Mouse (Mus musculus) CH12.LX (cell line): ENCODE data around the gene Mcm5. TPM values are rescaled to one million over a fixed set of nuclear protein-coding genes. Genes with fewer than 3 reads are reported as not detected.

ENCODE experiments used
- DNase-seq: peaks from one replicate; pipeline ENCODE4 v3.0.0-alpha.2; 2013; ENCODE audit errors: extremely low read depth
- H3K27ac ChIP-seq: 2 replicates; pipeline ENCODE4 v1.5.1; 2012; ENCODE audit warnings: low read depth, mild to moderate bottlenecking, control low read depth, moderate library complexity; ENCODE audit not compliant: insufficient read depth
- H3K27me3 ChIP-seq: replicated peaks from 2 replicates; pipeline ENCODE3; 2012; ENCODE audit warnings: inconsistent platforms
- H3K36me3 ChIP-seq, 2 experiments: replicated peaks in 1 of 2; 2 replicates each; pipeline versions ENCODE3 to v1.6.1; 2012; ENCODE audit warnings: inconsistent platforms in 1 of 2, low read length in 1 of 2, mild to moderate bottlenecking in 1 of 2, mixed read lengths in 1 of 2, moderate library complexity in 1 of 2; ENCODE audit not compliant: control insufficient read depth in 1 of 2, insufficient read depth in 1 of 2
- H3K4me1 ChIP-seq, 2 experiments: 2 replicates each; pipeline ENCODE4 v1.6.1; 2012; ENCODE audit warnings: inconsistent platforms in 1 of 2, moderate library complexity in 1 of 2; ENCODE audit not compliant: insufficient read depth in 2 of 2, control insufficient read depth in 1 of 2
- H3K4me2 ChIP-seq: 2 replicates; pipeline ENCODE4 v1.6.1; 2012; ENCODE audit warnings: low read depth, mild to moderate bottlenecking, control low read depth; ENCODE audit not compliant: poor library complexity, insufficient read depth, severe bottlenecking
- H3K4me3 ChIP-seq, 3 experiments: fragments of 150-350 bp in 1 of 3; sonication (generic) in 1 of 3; replicated peaks in 1 of 3; 2 replicates each; pipeline versions ENCODE3 to v1.5.1; 2011 to 2012; ENCODE audit warnings: low read depth in 2 of 3, low read length in 2 of 3, mild to moderate bottlenecking in 2 of 3, moderate library complexity in 2 of 3, control low read depth in 1 of 3, improper control_type of control experiment in 1 of 3, inconsistent platforms in 1 of 3, mixed read lengths in 1 of 3; ENCODE audit not compliant: poor library complexity in 1 of 3
- H3K79me2 ChIP-seq: replicated peaks from 2 replicates; pipeline ENCODE4 v1.6.1; 2012; ENCODE audit warnings: mild to moderate bottlenecking, moderate library complexity; ENCODE audit not compliant: control insufficient read depth, poor library complexity, insufficient read depth, severe bottlenecking; ENCODE audit errors: extremely low read depth
- H3K9ac ChIP-seq: 2 replicates; pipeline ENCODE4 v1.6.1; 2012; ENCODE audit warnings: low read depth, mild to moderate bottlenecking, control low read depth, moderate library complexity; ENCODE audit not compliant: insufficient read depth
- H3K9me3 ChIP-seq: replicated peaks from 2 replicates; pipeline ENCODE3; 2012; ENCODE audit warnings: low read length, inconsistent platforms, mixed read lengths
- BHLHE40 ChIP-seq: IDR thresholded peaks from 2 replicates; pipeline ENCODE4 v1.6.1; 2011; ENCODE audit warnings: mild to moderate bottlenecking, low read depth, low read length, improper control_type of control experiment
- CHD1 ChIP-seq: IDR thresholded peaks from 2 replicates; pipeline ENCODE4 v1.6.1; 2012; ENCODE audit warnings: low read depth, low read length, improper control_type of control experiment, inconsistent platforms
- CHD2 ChIP-seq: IDR thresholded peaks from 2 replicates; pipeline ENCODE4 v1.6.1; 2011; ENCODE audit warnings: low read length, improper control_type of control experiment
- ELF1 ChIP-seq: IDR thresholded peaks from 2 replicates; pipeline ENCODE4 v1.6.1; 2014; ENCODE audit warnings: low read depth, mild to moderate bottlenecking, inconsistent platforms, low read length, improper control_type of control experiment
- EP300 ChIP-seq: IDR thresholded peaks from 2 replicates; pipeline ENCODE4 v1.6.1; 2011; ENCODE audit warnings: low read length, improper control_type of control experiment
- GABPA ChIP-seq: IDR thresholded peaks from 2 replicates; pipeline ENCODE4 v1.6.1; 2012; ENCODE audit warnings: low read depth, low read length, improper control_type of control experiment, inconsistent platforms; ENCODE audit not compliant: insufficient replicate concordance
- HCFC1 ChIP-seq: IDR thresholded peaks from 2 replicates; pipeline ENCODE4 v1.6.1; 2012; ENCODE audit warnings: low read depth, mild to moderate bottlenecking, inconsistent platforms, low read length, improper control_type of control experiment
- IRF4 ChIP-seq: IDR thresholded peaks from 2 replicates; pipeline ENCODE4 v1.6.1; 2014; ENCODE audit warnings: low read depth, mild to moderate bottlenecking, inconsistent platforms, low read length, improper control_type of control experiment
- JUN ChIP-seq: IDR thresholded peaks from 2 replicates; pipeline ENCODE4 v1.6.1; 2011; ENCODE audit warnings: low read depth, mild to moderate bottlenecking, low read length, improper control_type of control experiment, moderate library complexity; ENCODE audit not compliant: insufficient read depth
- JUND ChIP-seq: conservative IDR thresholded peaks from 2 replicates; pipeline ENCODE4 v1.6.1; 2011; ENCODE audit warnings: low read depth, low read length, improper control_type of control experiment
- KAT2A ChIP-seq: IDR thresholded peaks from 2 replicates; pipeline ENCODE4 v1.6.1; 2012; ENCODE audit warnings: low read length, improper control_type of control experiment, inconsistent platforms; ENCODE audit not compliant: insufficient replicate concordance
- MAX ChIP-seq: IDR thresholded peaks from 2 replicates; pipeline ENCODE4 v1.6.1; 2011; ENCODE audit warnings: low read length, improper control_type of control experiment
- MXI1 ChIP-seq: IDR thresholded peaks from 2 replicates; pipeline ENCODE4 v1.6.1; 2011; ENCODE audit warnings: mild to moderate bottlenecking, low read depth, low read length, improper control_type of control experiment
- MYC ChIP-seq: IDR thresholded peaks from 2 replicates; pipeline ENCODE4 v1.6.1; 2011; ENCODE audit warnings: low read depth, mild to moderate bottlenecking, improper control_type of control experiment, low read length
- NELFE ChIP-seq: IDR thresholded peaks from 2 replicates; pipeline ENCODE4 v1.6.1; 2011; ENCODE audit warnings: low read depth, low read length, improper control_type of control experiment
- PAX5 ChIP-seq: IDR thresholded peaks from 2 replicates; pipeline ENCODE4 v1.6.1; 2012; ENCODE audit warnings: low read length, inconsistent platforms, mixed read lengths
- POLR2A ChIP-seq: IDR thresholded peaks from 2 replicates; pipeline ENCODE4 v1.6.1; 2011; ENCODE audit warnings: low read depth, mild to moderate bottlenecking, improper control_type of control experiment, low read length
- POLR2AphosphoS2 ChIP-seq: IDR thresholded peaks from 2 replicates; pipeline ENCODE4 v1.6.1; 2011; ENCODE audit warnings: low read depth, low read length, improper control_type of control experiment
- SIN3A ChIP-seq: IDR thresholded peaks from 2 replicates; pipeline ENCODE4 v1.6.1; 2012; ENCODE audit warnings: low read length, improper control_type of control experiment, inconsistent platforms
- SMC3 ChIP-seq: IDR thresholded peaks from 2 replicates; pipeline ENCODE4 v1.6.1; 2011; ENCODE audit warnings: low read depth, low read length, improper control_type of control experiment
- TBP ChIP-seq: conservative IDR thresholded peaks from 2 replicates; pipeline ENCODE4 v1.6.1; 2011; ENCODE audit warnings: low read depth, low read length, improper control_type of control experiment
- TCF12 ChIP-seq: IDR thresholded peaks from 2 replicates; pipeline ENCODE4 v1.6.1; 2014; ENCODE audit warnings: low read depth, mild to moderate bottlenecking, inconsistent platforms, low read length, improper control_type of control experiment
- UBTF ChIP-seq: IDR thresholded peaks from 2 replicates; pipeline ENCODE4 v1.6.1; 2012; ENCODE audit warnings: low read depth, mild to moderate bottlenecking, inconsistent platforms, low read length, improper control_type of control experiment, moderate library complexity
- USF1 ChIP-seq: IDR thresholded peaks from 2 replicates; pipeline ENCODE4 v1.6.1; 2014; ENCODE audit warnings: low read depth, mild to moderate bottlenecking, inconsistent platforms, low read length, improper control_type of control experiment
- ZC3H11A ChIP-seq: IDR thresholded peaks from 2 replicates; pipeline ENCODE4 v1.6.1; 2012; ENCODE audit warnings: low read depth, mild to moderate bottlenecking, inconsistent platforms, low read length, improper control_type of control experiment
- ZKSCAN1 ChIP-seq: IDR thresholded peaks from 2 replicates; pipeline ENCODE4 v1.6.1; 2012; ENCODE audit warnings: low read depth, inconsistent platforms, low read length, improper control_type of control experiment, borderline replicate concordance
- ZMIZ1 ChIP-seq: IDR thresholded peaks from 2 replicates; pipeline ENCODE4 v1.6.1; 2012; ENCODE audit warnings: low read depth, mild to moderate bottlenecking, inconsistent platforms, low read length, improper control_type of control experiment
- ZNF384 ChIP-seq: IDR thresholded peaks from 2 replicates; pipeline ENCODE4 v1.6.1; 2012; ENCODE audit warnings: low read depth, low read length, improper control_type of control experiment, inconsistent platforms
- dilution Hi-C: fragments of 300-500 bp; cut with MboI; formaldehyde crosslinking; loops from 2 replicates; pipeline ENCODE4 v1.14.3; 2020; ENCODE audit warnings: low sequenced_read_pairs; ENCODE audit not compliant: extremely low pct_unique_long_range_greater_than_20kb, extremely low pct_ligation_motif_present
- in situ Hi-C: fragments of 300-500 bp; cut with MboI; formaldehyde crosslinking; loops from 3 replicates; pipeline ENCODE4 v1.14.3; 2019; ENCODE audit warnings: low sequenced_read_pairs, low pct_ligation_motif_present, low pct_unique_long_range_greater_than_20kb, mixed read lengths
- polyA plus RNA-seq: library from polyadenylated mRNA; unstranded; fragments of >175 nt; gene quantifications from 2 replicates; pipeline ENCODE4 v1.2.1, GENCODE M21; 2012; ENCODE audit warnings: low read depth; ENCODE audit not compliant: insufficient read length
- total RNA-seq, 2 experiments: library from RNA; depleted of rRNA; stranded (reverse); fragments of 300-350 nt in 1 of 2; fragments of >200 nt in 1 of 2; gene quantifications; 2 replicates each; pipeline ENCODE4 v1.2.3; 2012 to 2014

Gene Mcm5
- total and polyA plus RNA-seq, 3 experiments: 259 to 332 (median 282) TPM

DNA sequence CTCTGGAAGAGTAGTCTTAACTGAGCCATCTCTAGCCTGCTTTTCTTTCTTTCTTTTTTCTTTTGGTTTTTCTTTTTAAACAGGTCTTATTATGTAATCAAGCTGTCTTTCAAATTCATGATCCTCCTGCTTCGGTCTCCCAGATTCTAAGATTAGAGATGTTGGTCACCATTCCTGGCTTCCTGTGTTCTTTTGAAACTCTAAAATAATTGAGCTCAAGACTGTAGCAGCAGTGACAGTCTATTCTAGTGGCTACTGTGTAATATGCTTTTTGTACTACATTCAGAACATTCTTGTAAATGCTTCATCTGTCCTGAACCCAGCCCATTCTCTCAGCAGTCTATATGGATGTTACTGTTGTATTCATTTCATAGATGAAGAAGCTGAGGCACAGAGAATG, 9.1 kb downstream of the Mcm5 start:
- dilution Hi-C loops: no loop called here
- peaks cover 3% of the 10 kb centered on the region for H3K79me2 ChIP-seq
- no peak overlapping the region for H3K4me2 ChIP-seq
- no peak for DNase-seq
- H3K9ac ChIP-seq: no peak overlapping the region
- peaks cover 87 to 95% of the 10 kb centered on the region in 2 experiments for H3K36me3 ChIP-seq
- TF ChIP-seq TBP (no peak), CHD1 (no peak), ZMIZ1 (no peak), SIN3A (no peak), ZC3H11A (no peak), NELFE (no peak), MXI1 (no peak), KAT2A (no peak), TCF12 (no peak), EP300 (no peak), MYC (no peak), JUN (no peak), POLR2A (no peak), MAX (no peak), SMC3 (no peak), UBTF (no peak), HCFC1 (no peak), JUND (no peak)
- H3K27me3 ChIP-seq: no peaks in the 10 kb centered on the region
- H3K27ac ChIP-seq: no peak overlapping the region
- in situ Hi-C loops: no loop called here
- H3K4me1 ChIP-seq: peaks cover 0 to 62% of the 10 kb centered on the region in 2 experiments
- H3K4me3 ChIP-seq: no peak overlapping the region
- no peaks in the 10 kb centered on the region for H3K9me3 ChIP-seq

DNA sequence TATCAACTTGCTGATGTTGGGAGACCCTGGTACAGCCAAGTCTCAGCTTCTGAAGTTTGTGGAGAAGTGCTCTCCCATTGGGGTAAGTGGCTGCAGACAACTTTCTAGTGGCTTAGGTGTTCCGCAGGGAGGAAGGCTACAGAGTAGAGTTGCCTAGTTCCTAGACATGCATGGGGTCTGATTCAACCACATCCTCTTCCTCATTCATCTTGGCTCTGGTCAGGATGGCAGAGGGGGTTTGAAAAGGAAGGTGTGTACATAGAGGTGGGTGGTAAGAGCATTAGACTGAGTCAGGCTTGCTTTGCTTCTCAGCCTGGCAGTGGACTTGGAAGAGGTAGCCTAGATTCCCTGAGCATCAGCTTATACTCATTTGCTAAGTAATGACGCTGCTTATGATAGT, 9.9 kb downstream of the Mcm5 start:
- dilution Hi-C loops: no loop called here
- no peak for DNase-seq
- Histone ChIP-seq H3K9ac (no peak overlapping the region), H3K4me3 (no peak overlapping the region), H3K27ac (no peak overlapping the region), H3K4me2 (no peak overlapping the region), H3K4me1 (peaks cover 0 to 54% of the 10 kb centered on the region in 2 experiments; a peak in 3 of 4 replicates), H3K79me2 (peaks cover 3% of the 10 kb centered on the region), H3K36me3 (peaks cover 86 to 95% of the 10 kb centered on the region in 2 experiments), H3K9me3 (no peaks in the 10 kb centered on the region)
- TF ChIP-seq ZNF384: no peak
- no peak for TF ChIP-seq USF1
- no peak for TF ChIP-seq PAX5
- no peak for TF ChIP-seq GABPA
- TF ChIP-seq POLR2AphosphoS2: no peak
- no peak for TF ChIP-seq MYC
- no peak for TF ChIP-seq ELF1
- no peak for TF ChIP-seq HCFC1
- no peak for TF ChIP-seq BHLHE40
- no peak for TF ChIP-seq TBP
- no peak for TF ChIP-seq EP300
- TF ChIP-seq CHD2: no peak
- TF ChIP-seq NELFE: no peak
- no peak for TF ChIP-seq ZKSCAN1
- TF ChIP-seq IRF4: no peak
- TF ChIP-seq, all 38 proteins: peak for 0
- H3K27me3 ChIP-seq: no peaks in the 10 kb centered on the region
- in situ Hi-C loops: no loop called here
